27 mouse cellular contexts compared by ENCODE assay signal in the genomic region with DNA sequence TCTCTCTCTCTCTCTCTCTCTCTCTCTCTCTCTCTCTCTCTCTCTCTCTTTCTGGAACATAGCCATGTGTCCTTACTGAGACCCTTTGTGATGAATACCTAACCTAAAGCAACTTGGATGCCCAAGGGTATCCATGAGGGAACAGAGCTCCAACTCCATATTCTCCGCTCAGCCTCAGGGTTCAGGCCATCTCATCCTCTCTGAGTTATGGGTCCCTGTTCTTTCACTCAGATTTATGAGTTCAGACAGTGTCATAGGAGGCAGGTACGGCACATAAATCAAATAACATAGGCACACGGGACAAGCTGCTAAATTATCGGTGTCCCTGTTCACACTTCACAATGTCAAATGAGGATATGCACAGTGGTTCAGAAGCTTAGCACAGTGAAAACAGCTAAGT.
DNase-seq lines count a peak whose midpoint lies in the region; ATAC-seq lines count a peak whose summit lies in the region.
"Had no signal": no experiment of that assay in that cellular context is flagged by ENCODE, and none has a peak within 500 bp of the region (broad histone marks: within the 10 kb centered on the region; RNA-seq: fewer than 3 reads in every experiment).

No protein-coding gene starts in this region.

- H3K9me3 ChIP-seq in neural tube, embryonic 12.5 days = no peaks in the 10 kb centered on the region
- H3K9me3 ChIP-seq in neural tube, embryonic 13.5 days = no peaks in the 10 kb centered on the region
- H3K9me3 ChIP-seq in neural tube, embryonic 15.5 days (replicated peaks) = no peaks in the 10 kb centered on the region
- H3K9me3 ChIP-seq: embryonic facial prominence, embryonic 10.5 days; embryonic facial prominence, embryonic 12.5 days; forebrain, embryonic 13.5 days; forebrain, embryonic 15.5 days had no signal

- H3K9ac ChIP-seq in neural tube, embryonic 12.5 days = no peak overlapping the region
- H3K9ac ChIP-seq in neural tube, embryonic 13.5 days = no peak overlapping the region
- no peak overlapping the region for H3K9ac ChIP-seq in neural tube, embryonic 15.5 days (replicated peaks)
- H3K9ac ChIP-seq: embryonic facial prominence, embryonic 12.5 days; forebrain, embryonic 13.5 days; forebrain, embryonic 15.5 days had no signal

- H3K27me3 ChIP-seq in neural tube, embryonic 12.5 days (replicated peaks) = no peaks in the 10 kb centered on the region
- no peaks in the 10 kb centered on the region for H3K27me3 ChIP-seq in neural tube, embryonic 13.5 days
- H3K27me3 ChIP-seq in neural tube, embryonic 15.5 days (replicated peaks) = no peaks in the 10 kb centered on the region
- H3K27me3 ChIP-seq: CH12.LX; embryonic facial prominence, embryonic 12.5 days; forebrain, embryonic 13.5 days; forebrain, embryonic 15.5 days; Patski had no signal

- no peak overlapping the region for H3K4me3 ChIP-seq in neural tube, embryonic 12.5 days
- no peak overlapping the region for H3K4me3 ChIP-seq in neural tube, embryonic 13.5 days
- H3K4me3 ChIP-seq in neural tube, embryonic 15.5 days (replicated peaks) = no peak overlapping the region
- H3K4me3 ChIP-seq: embryonic facial prominence, embryonic 10.5 days; embryonic facial prominence, embryonic 12.5 days; forebrain, embryonic 13.5 days; forebrain, embryonic 15.5 days had no signal

- no peak overlapping the region for H3K27ac ChIP-seq in neural tube, embryonic 12.5 days
- H3K27ac ChIP-seq in neural tube, embryonic 13.5 days (replicated peaks) = no peak overlapping the region
- no peak overlapping the region for H3K27ac ChIP-seq in neural tube, embryonic 15.5 days (replicated peaks)
- H3K27ac ChIP-seq: embryonic facial prominence, embryonic 10.5 days; embryonic facial prominence, embryonic 12.5 days; forebrain, embryonic 13.5 days; forebrain, embryonic 15.5 days had no signal

- 75% methylated on average over 4 of the region's 4 CpGs for WGBS in neural tube, embryonic 12.5 days
- WGBS in neural tube, embryonic 13.5 days = 73% methylated on average over 4 of the region's 4 CpGs
- WGBS in neural tube, embryonic 15.5 days = 79% methylated on average over 4 of the region's 4 CpGs

- no peaks in the 10 kb centered on the region for H3K4me1 ChIP-seq in neural tube, embryonic 12.5 days
- H3K4me1 ChIP-seq in neural tube, embryonic 13.5 days (replicated peaks) = no peaks in the 10 kb centered on the region
- no peaks in the 10 kb centered on the region for H3K4me1 ChIP-seq in neural tube, embryonic 15.5 days
- H3K4me1 ChIP-seq: embryonic facial prominence, embryonic 10.5 days; embryonic facial prominence, embryonic 12.5 days; forebrain, embryonic 13.5 days; forebrain, embryonic 15.5 days had no signal

- peak; percentile 56; the same call in 1 of the 2 replicates for ATAC-seq in neural tube, embryonic 12.5 days (ENCODE audit: low FRiP score, low read depth)
- ATAC-seq in neural tube, embryonic 13.5 days (ENCODE audit: low read depth) = peak; percentile 43; the same call in 1 of the 2 replicates
- ATAC-seq in neural tube, embryonic 15.5 days (ENCODE audit: low FRiP score) = peak; percentile 47; the same call in 1 of the 2 replicates
- ATAC-seq: activated CD4-positive, CD25-positive, alpha-beta regulatory T cell, adult 4 months; CD4-positive, CD25-positive, alpha-beta regulatory T cell, adult 4 months; forebrain, embryonic 13.5 days; forebrain, embryonic 15.5 days; Patski had no signal

- H3K4me2 ChIP-seq in neural tube, embryonic 12.5 days (replicated peaks) = no peak overlapping the region
- no peak overlapping the region for H3K4me2 ChIP-seq in neural tube, embryonic 13.5 days
- no peak overlapping the region for H3K4me2 ChIP-seq in neural tube, embryonic 15.5 days
- H3K4me2 ChIP-seq: embryonic facial prominence, embryonic 12.5 days; forebrain, embryonic 13.5 days; forebrain, embryonic 15.5 days had no signal

- intact Hi-C loops in heart, postnatal 36 days (cut with DNase I) = no loop called here

- H3K36me3 ChIP-seq in neural tube, embryonic 12.5 days = no peaks in the 10 kb centered on the region
- no peaks in the 10 kb centered on the region for H3K36me3 ChIP-seq in neural tube, embryonic 13.5 days
- H3K36me3 ChIP-seq in neural tube, embryonic 15.5 days = no peaks in the 10 kb centered on the region
- H3K36me3 ChIP-seq: embryonic facial prominence, embryonic 10.5 days; embryonic facial prominence, embryonic 12.5 days; forebrain, embryonic 15.5 days; G1E had no signal

- peak; percentile 67 for DNase-seq in heart, adult 11 months
- DNase-seq in heart, postnatal 36 days = no peak
- no peak for DNase-seq in neural tube, embryonic 10.5 days (ENCODE audit: extremely low spot score, low spot score)
- no peak for DNase-seq in adrenal gland, postnatal 4 days (ENCODE audit: low spot score in 2 of 2)
- DNase-seq in urinary bladder, postnatal 10 days (ENCODE audit: low spot score) = no peak
- DNase-seq: adrenal gland, adult 8-10 months; adrenal gland, postnatal 14 days; adrenal gland, postnatal 36 days; B cell, adult 2 months; cerebellum, adult 11 months; cerebellum, adult 18-20 months; cerebellum, adult 8-10 months; cerebellum, adult 9-11 months; cerebellum, postnatal 14 days; cerebellum, postnatal 36 days had no signal
